Mouse (Mus musculus) kidney, embryonic 14.5 days (tissue): ENCODE results near the gene Fgfbp3. TPM values are rescaled to one million over a fixed set of nuclear protein-coding genes. Genes with fewer than 3 reads are reported as not detected.
A peak's percentile ranks its signal among the peaks of the same experiment; 100 is the strongest.
"Not testable (repeated sequence)": the region's sequence is repeated elsewhere in the genome, so short reads cannot be mapped to it uniquely, and the experiment has no call there.

Source experiments
- ATAC-seq: fragments of 200-750 bp; cut with Nextera tagmentation; 2 replicates; pipeline ENCODE4 v1.8.0; 2017; ENCODE audit warnings: moderate number of reproducible peaks, mild to moderate bottlenecking, moderate TSS enrichment, moderate library complexity; ENCODE audit not compliant: low FRiP score, low TSS enrichment
- H3K27ac ChIP-seq: fragments of 300-500 bp; sonication (generic); 2 replicates; pipeline ENCODE4 v1.5.1; 2014; ENCODE audit warnings: low read depth, mild to moderate bottlenecking, low read length, moderate library complexity, mixed read lengths
- H3K27me3 ChIP-seq: fragments of 300-500 bp; sonication (generic); 2 replicates; pipeline ENCODE4 v1.6.1; 2014; ENCODE audit warnings: mild to moderate bottlenecking, low read length; ENCODE audit not compliant: control insufficient read depth, insufficient read depth
- H3K36me3 ChIP-seq: fragments of 300-500 bp; sonication (generic); 2 replicates; pipeline ENCODE4 v1.6.1; 2014; ENCODE audit warnings: low read length, mixed read lengths; ENCODE audit not compliant: control insufficient read depth, insufficient read depth
- H3K4me1 ChIP-seq: fragments of 300-500 bp; sonication (generic); 2 replicates; pipeline ENCODE4 v1.6.1; 2014; ENCODE audit warnings: low read length, mixed read lengths; ENCODE audit not compliant: control insufficient read depth, insufficient read depth
- H3K4me2 ChIP-seq: fragments of 300-500 bp; sonication (generic); replicated peaks from 2 replicates; pipeline ENCODE4 v1.6.1; 2014; ENCODE audit warnings: low read depth, mild to moderate bottlenecking, low read length
- H3K4me3 ChIP-seq: fragments of 300-500 bp; sonication (generic); 2 replicates; pipeline ENCODE4 v1.5.1; 2014; ENCODE audit warnings: mild to moderate bottlenecking, low read length
- H3K9ac ChIP-seq: fragments of 300-500 bp; sonication (generic); 2 replicates; pipeline ENCODE4 v1.6.1; 2014; ENCODE audit warnings: low read depth, mild to moderate bottlenecking, low read length, moderate library complexity
- H3K9me3 ChIP-seq: fragments of 300-500 bp; sonication (generic); 2 replicates; pipeline ENCODE4 v1.6.1; 2016; ENCODE audit warnings: low read length; ENCODE audit not compliant: control insufficient read depth
- WGBS: fragments of 180-500 bp; shearing (Covaris S2); extraction: QIAGEN DNeasy Blood & Tissue Kit; methylation state at CpG from one replicate; pipeline ENCODE4 v1.1.7; 2014; 5-methylcytosine and 5-hydroxymethylcytosine counted together
- polyA plus RNA-seq: library from polyadenylated mRNA; unstranded; fragments of >200 nt; fragmentation: Nextera tagmentation; extraction: Ambion mirVana; gene quantifications from 2 replicates; pipeline ENCODE4 v1.2.1, GENCODE M21; 2014

The Fgfbp3 gene
- polyA plus RNA-seq, 1 experiment from 2014 or later, result 4.9 TPM

DNA sequence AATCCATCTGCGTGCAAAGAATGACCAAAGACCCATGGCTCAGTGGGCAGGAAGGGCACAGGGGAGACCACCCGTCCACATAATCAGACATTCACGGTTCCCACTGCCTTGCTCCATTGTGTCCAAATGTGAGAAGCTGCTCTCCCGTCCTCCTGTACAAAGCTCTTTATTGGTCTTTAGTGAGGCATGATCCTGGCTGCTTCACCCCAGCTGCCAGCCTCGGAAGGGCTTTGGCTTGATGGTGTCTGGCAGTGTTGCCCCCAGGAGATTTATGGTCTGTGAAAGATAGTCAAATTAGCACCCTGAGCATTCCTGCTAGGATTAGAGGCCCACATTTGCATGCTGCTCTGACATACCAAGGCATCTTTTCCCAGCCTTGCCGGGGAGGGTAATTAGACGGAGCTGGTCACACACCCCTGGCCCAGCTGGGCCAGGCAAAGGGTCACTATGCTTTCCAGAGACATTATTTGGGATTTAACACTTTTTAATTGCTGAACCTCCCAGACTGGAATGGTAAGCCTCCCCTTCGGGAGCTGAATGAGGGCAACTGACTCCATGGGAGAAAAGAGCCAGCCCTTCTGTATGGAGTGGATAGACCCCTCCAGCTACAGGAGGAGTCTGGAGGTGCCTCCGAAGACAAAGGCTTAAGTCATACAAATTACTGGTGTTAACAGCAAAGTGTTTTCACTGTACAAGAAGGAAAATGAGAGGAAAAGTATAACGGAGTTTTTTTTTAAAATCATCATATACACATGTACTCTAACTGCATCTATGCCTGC is 22.4 kb downstream of the Fgfbp3 start:
- H3K4me2 ChIP-seq, result no peak overlapping the region
- peak; percentile 28; the same call in 1 of the 2 replicates for ATAC-seq
- H3K4me3 ChIP-seq, result no peak overlapping the region
- no peak overlapping the region for H3K9ac ChIP-seq
- H3K27me3 ChIP-seq, result no peaks in the 10 kb centered on the region
- peaks cover 4% of the 10 kb centered on the region; the same call in 1 of the 2 replicates for H3K4me1 ChIP-seq
- no peak overlapping the region for H3K27ac ChIP-seq
- WGBS, result 18% methylated on average over 10 of the region's 10 CpGs
- H3K9me3 ChIP-seq, result no peaks in the 10 kb centered on the region
- H3K36me3 ChIP-seq, result peaks cover 21% of the 10 kb centered on the region

DNA sequence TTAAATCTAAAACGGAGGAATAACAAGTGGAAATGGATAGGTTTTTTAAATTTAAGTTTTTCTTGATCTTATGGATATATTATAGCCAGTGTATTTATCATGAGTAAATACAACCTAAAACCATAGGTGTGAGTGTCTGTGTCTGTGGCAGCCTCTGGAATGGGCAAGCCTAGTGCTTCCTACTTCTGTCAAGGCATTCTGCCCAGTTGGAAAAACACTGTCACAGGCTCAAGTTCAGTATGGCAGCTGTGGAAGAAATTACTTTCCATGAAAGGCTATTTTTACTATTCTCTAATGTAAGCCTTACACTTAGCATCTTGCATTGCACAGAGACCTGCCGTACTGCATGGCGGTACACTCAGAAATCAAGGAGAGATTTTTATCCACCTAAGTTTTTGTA is 27.7 kb downstream of the Fgfbp3 start:
- no peak overlapping the region for H3K27ac ChIP-seq
- no peaks in the 10 kb centered on the region for H3K27me3 ChIP-seq
- WGBS, result 95% methylated on average over 3 of the region's 3 CpGs
- H3K36me3 ChIP-seq, result peaks cover 72% of the 10 kb centered on the region
- H3K9ac ChIP-seq, result no peak overlapping the region
- no peak overlapping the region for H3K4me2 ChIP-seq
- no peak overlapping the region for H3K4me3 ChIP-seq
- no peak for ATAC-seq
- peaks cover under 1% of the 10 kb centered on the region; the same call in 1 of the 2 replicates for H3K4me1 ChIP-seq
- H3K9me3 ChIP-seq, result no peaks in the 10 kb centered on the region

DNA sequence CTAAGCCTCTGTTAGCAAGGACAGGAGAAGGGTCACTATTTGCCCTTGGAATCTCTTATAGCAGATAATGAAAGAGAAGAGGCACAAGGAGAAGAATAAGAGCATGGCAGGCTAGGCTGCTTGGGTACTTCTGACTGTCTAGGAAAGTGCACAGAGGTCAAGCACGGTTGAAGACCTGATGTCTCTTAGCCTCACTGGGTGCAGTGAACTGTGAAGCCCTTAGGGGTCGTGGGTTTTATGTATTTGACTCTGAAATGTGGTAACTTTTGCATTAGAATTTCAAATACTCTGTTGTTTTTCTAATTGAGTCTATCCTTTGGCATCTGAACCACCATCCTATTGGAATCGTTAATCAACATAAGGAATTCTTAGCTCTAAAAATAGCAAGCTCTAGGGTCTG is 31.7 kb downstream of the Fgfbp3 start:
- Histone ChIP-seq H3K27me3 (no peaks in the 10 kb centered on the region), H3K27ac (no peak overlapping the region), H3K4me1 (no peaks in the 10 kb centered on the region), H3K4me3 (no peak overlapping the region), H3K9ac (no peak overlapping the region), H3K36me3 (peaks cover 95% of the 10 kb centered on the region), H3K9me3 (no peaks in the 10 kb centered on the region), H3K4me2 (no peak overlapping the region)
- ATAC-seq, result no peak
- WGBS, result 69% methylated on average over 3 of the region's 3 CpGs

DNA sequence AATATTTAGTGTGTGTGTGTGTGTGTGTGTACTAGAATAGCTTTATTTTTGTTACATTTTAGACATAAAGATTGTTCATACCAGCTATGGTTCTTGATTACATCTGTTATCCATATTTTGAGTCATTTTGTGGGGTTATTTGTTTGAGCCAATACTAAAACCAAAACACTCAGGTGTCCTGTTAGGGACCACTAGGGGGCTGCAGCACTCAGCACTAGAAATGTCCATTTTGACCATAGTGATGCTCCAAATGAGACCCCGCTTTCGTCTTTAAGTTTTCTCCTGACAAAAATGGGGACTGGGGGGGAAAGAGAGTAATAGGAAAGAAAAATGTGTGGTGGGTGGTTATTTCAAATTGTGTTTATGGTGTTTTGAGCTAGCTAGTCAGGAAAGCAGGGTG is 33.1 kb downstream of the Fgfbp3 start:
- WGBS, result 79% methylated on average over 2 of the region's 2 CpGs
- Histone ChIP-seq H3K4me1 (no peaks in the 10 kb centered on the region), H3K27me3 (no peaks in the 10 kb centered on the region), H3K4me2 (no peak overlapping the region), H3K9me3 (no peaks in the 10 kb centered on the region), H3K9ac (no peak overlapping the region), H3K36me3 (peaks cover 96% of the 10 kb centered on the region), H3K4me3 (no peak overlapping the region), H3K27ac (no peak overlapping the region)
- ATAC-seq, result no peak

DNA sequence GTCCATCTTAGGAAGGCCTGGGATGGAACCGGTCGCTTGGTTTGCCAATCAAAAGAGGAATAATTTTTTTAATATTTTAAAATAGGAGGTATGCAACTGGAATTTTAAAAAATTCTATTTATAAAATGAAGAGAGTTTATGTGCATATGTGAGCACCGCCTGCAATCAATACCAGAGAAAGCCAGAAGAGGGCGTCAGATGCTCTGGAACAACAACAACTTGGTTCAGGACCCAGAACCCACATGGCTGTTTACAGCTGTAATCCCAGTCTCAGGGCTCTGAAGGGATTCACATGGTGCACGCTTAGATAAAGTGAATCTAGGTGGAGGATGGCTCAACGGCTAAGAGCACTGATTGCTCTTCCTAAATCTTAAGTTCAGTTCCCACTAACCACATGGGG is 36.3 kb downstream of the Fgfbp3 start:
- no peaks in the 10 kb centered on the region for H3K4me1 ChIP-seq
- H3K27me3 ChIP-seq, result no peaks in the 10 kb centered on the region
- ATAC-seq, result no peak
- no peak overlapping the region for H3K9ac ChIP-seq
- no peak overlapping the region for H3K4me3 ChIP-seq
- no peak overlapping the region for H3K4me2 ChIP-seq
- peaks cover 96% of the 10 kb centered on the region for H3K36me3 ChIP-seq
- 82% methylated on average over 6 of the region's 6 CpGs for WGBS
- H3K27ac ChIP-seq, result no peak overlapping the region
- H3K9me3 ChIP-seq, result no peaks in the 10 kb centered on the region

DNA sequence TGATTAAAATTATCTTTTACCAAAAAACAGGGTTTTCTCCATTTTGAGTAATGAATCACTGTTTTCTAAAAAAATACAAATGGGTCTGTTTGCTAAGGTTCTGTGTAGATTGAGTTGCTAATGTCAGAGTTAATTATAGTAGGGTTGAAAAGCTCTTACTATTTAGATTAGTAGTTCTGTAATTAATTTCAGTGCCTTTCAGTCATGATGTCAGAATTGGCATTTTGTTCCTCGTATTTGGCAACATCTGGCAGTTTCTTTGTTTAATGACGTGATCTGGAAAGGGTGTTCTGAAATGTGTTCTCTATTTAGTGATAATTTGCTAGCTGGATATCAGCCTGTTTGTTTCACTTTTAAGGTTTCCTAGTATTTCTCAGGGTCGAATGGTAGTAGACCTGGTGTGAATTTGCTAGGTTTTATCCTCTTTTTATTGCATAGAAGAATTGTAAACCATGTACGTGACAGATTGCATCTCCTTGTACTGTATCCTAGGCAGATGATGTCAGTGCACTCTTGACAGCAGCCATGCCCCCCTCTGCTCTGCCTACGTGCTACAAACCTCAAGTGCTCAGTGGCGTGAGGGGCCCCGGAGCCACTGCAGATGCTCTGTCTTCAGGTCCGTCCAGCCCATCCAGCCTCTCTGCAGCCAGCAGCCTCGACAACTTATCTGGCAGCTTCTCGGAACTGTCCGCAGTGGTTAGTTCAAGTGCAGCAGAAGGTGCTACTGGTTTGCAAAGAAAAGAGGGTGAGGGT is 40.5 kb downstream of the Fgfbp3 start:
- no peaks in the 10 kb centered on the region for H3K4me1 ChIP-seq
- H3K9me3 ChIP-seq, result no peaks in the 10 kb centered on the region
- ATAC-seq, result no peak
- H3K4me3 ChIP-seq, result no peak overlapping the region
- WGBS, result 89% methylated on average over 11 of the region's 11 CpGs
- H3K27ac ChIP-seq, result no peak overlapping the region
- H3K27me3 ChIP-seq, result no peaks in the 10 kb centered on the region
- H3K9ac ChIP-seq, result no peak overlapping the region
- no peak overlapping the region for H3K4me2 ChIP-seq
- peaks cover 94% of the 10 kb centered on the region for H3K36me3 ChIP-seq

DNA sequence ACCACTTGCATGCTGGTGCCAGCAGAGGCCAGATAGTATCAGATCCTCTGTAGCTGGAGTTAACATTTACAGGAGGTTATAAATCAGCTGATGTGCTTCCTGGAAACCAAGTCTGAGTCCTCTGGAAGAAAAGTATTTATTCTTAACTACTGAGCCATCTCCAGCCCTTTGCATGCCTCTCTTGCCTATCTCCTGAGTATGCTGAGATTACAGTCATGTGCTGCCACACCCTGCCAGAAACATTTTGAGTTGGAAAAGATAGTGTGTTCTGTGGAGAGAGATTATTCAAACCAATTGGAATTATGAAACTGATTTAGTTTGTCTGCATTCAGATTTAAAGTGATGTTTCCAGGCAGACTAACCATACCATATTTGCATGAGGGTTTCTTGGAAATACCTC is 42.1 kb downstream of the Fgfbp3 start:
- Histone ChIP-seq H3K4me3 (no peak overlapping the region), H3K27ac (no peak overlapping the region), H3K27me3 (no peaks in the 10 kb centered on the region), H3K9me3 (no peaks in the 10 kb centered on the region), H3K4me1 (no peaks in the 10 kb centered on the region), H3K36me3 (peaks cover 94% of the 10 kb centered on the region), H3K4me2 (no peak overlapping the region), H3K9ac (no peak overlapping the region)
- ATAC-seq, result no peak

DNA sequence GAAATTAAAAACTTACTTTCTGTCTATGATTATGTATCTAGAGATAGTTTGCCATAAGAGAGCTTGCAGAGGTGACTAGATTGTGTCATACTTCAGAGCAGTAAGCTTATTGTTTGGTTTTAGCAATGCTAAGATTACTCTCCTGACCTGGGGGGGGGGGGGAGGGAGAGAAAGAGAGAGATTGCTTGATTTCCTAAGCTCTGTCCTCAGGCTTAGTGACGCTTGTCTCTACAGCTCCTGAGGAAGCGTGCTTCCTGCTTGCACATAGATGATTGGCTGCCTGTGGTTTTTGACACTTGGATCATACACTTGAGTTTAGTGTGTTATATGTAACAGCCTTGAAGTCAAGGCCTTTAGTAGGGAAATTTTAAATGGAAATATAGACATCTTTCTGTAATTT is 44.8 kb downstream of the Fgfbp3 start:
- Histone ChIP-seq H3K4me2 (no peak overlapping the region), H3K9me3 (no peaks in the 10 kb centered on the region), H3K4me3 (no peak overlapping the region), H3K27ac (no peak overlapping the region), H3K4me1 (no peaks in the 10 kb centered on the region), H3K27me3 (no peaks in the 10 kb centered on the region), H3K9ac (no peak overlapping the region), H3K36me3 (peaks cover 89% of the 10 kb centered on the region)
- WGBS, result 94% methylated on average over 2 of the region's 2 CpGs
- no peak for ATAC-seq

DNA sequence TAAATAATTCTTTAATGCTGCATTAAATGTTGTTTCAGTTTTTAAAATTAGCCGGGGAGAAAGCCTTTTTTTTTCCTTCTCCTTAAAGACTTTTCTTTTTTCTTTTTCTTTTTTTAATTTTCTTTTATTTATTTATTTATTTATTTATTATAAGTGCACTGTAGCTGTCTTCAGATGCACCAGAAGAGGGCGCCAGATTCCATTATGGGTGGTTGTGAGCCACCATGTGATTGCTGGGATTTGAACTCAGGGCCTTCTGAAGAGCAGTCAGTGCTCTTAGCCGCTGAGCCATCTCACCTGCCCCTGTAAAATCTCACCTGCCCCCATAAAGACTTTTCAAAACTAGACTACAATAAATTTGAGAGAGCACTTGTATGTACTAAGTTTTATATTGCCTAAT is 50.7 kb downstream of the Fgfbp3 start:
- H3K27ac ChIP-seq, H3K9me3 ChIP-seq, H3K4me2 ChIP-seq, H3K27me3 ChIP-seq, H3K4me1 ChIP-seq, H3K4me3 ChIP-seq, ATAC-seq, H3K9ac ChIP-seq: not testable (repeated sequence)
- peaks cover 85% of the 10 kb centered on the region for H3K36me3 ChIP-seq
- WGBS, result 84% methylated on average over 3 of the region's 3 CpGs
